Mouse (Mus musculus): ENCODE measurements around the gene Cubn. TPM values are rescaled to one million over a fixed set of nuclear protein-coding genes. Genes with fewer than 3 reads are reported as not detected.

Gene Cubn
- total and polyA plus RNA-seq, 3 experiments, result 0.03 to 0.09 (median 0.04) TPM

GRCm38 (mm10) chr2:13527531-13527930, 35.9 kb upstream of the Cubn start:
- in situ Hi-C loops (cut with MboI; ENCODE audit: low pct_ligation_motif_present, low pct_unique_long_range_greater_than_20kb, low sequenced_read_pairs) (no loop called here), dilution Hi-C loops (cut with MboI; ENCODE audit: extremely low pct_ligation_motif_present, extremely low pct_unique_long_range_greater_than_20kb, low sequenced_read_pairs) (no loop called here)
- TF ChIP-seq CHD2 (IDR thresholded peaks at IDR 0.05; ENCODE audit: low read length) (no peak), TCF12 (IDR thresholded peaks at IDR 0.05; ENCODE audit: low read depth, low read length) (no peak), MAZ (IDR thresholded peaks at IDR 0.05; ENCODE audit: low read depth, low read length) (no peak), USF2 (conservative IDR thresholded peaks at IDR 0.05; ENCODE audit: low read depth, low read length) (no peak), E2F4 (IDR thresholded peaks at IDR 0.05; ENCODE audit: insufficient replicate concordance, low read depth, low read length) (no peak), SMC3 (IDR thresholded peaks at IDR 0.05; ENCODE audit: low read depth, low read length) (no peak), HCFC1 (IDR thresholded peaks at IDR 0.05; ENCODE audit: low read depth, low read length) (no peak), ELF1 (IDR thresholded peaks at IDR 0.05; ENCODE audit: low read depth, low read length) (no peak), CHD1 (IDR thresholded peaks at IDR 0.05; ENCODE audit: low read depth, low read length) (no peak), BHLHE40 (IDR thresholded peaks at IDR 0.05; ENCODE audit: low read depth, low read length) (no peak)
- Histone ChIP-seq H3K4me3 (replicated peaks in 1 of 3; ENCODE audit: low read depth in 2 of 3, low read length in 2 of 3, poor library complexity in 1 of 3) (no peak overlapping the region), H3K27ac (ENCODE audit: insufficient read depth, low read depth) (no peak overlapping the region), H3K4me2 (ENCODE audit: insufficient read depth, low read depth, poor library complexity, severe bottlenecking) (no peak overlapping the region), H3K4me1 (ENCODE audit: control insufficient read depth in 1 of 2, insufficient read depth in 2 of 2) (no peaks in the 10 kb centered on the region), H3K27me3 (replicated peaks) (no peaks in the 10 kb centered on the region), H3K9me3 (replicated peaks; ENCODE audit: low read length) (no peaks in the 10 kb centered on the region), H3K9ac (ENCODE audit: insufficient read depth, low read depth) (no peak overlapping the region), H3K36me3 (replicated peaks in 1 of 2; ENCODE audit: control insufficient read depth in 1 of 2, insufficient read depth in 1 of 2, low read length in 1 of 2) (no peaks in the 10 kb centered on the region), H3K79me2 (replicated peaks; ENCODE audit: control insufficient read depth, extremely low read depth, insufficient read depth, poor library complexity, severe bottlenecking) (no peaks in the 10 kb centered on the region)
- DNase-seq (ENCODE audit: extremely low read depth), result no peak

GRCm38 (mm10) chr2:13527125-13527524, 35.5 kb upstream of the Cubn start:
- no peak for DNase-seq (ENCODE audit: extremely low read depth)
- Histone ChIP-seq H3K27ac (ENCODE audit: insufficient read depth, low read depth) (no peak overlapping the region), H3K9me3 (replicated peaks; ENCODE audit: low read length) (no peaks in the 10 kb centered on the region), H3K4me3 (replicated peaks in 1 of 3; ENCODE audit: low read depth in 2 of 3, low read length in 2 of 3, poor library complexity in 1 of 3) (no peak overlapping the region), H3K4me2 (ENCODE audit: insufficient read depth, low read depth, poor library complexity, severe bottlenecking) (no peak overlapping the region), H3K9ac (ENCODE audit: insufficient read depth, low read depth) (no peak overlapping the region), H3K4me1 (ENCODE audit: control insufficient read depth in 1 of 2, insufficient read depth in 2 of 2) (no peaks in the 10 kb centered on the region), H3K79me2 (replicated peaks; ENCODE audit: control insufficient read depth, extremely low read depth, insufficient read depth, poor library complexity, severe bottlenecking) (no peaks in the 10 kb centered on the region), H3K27me3 (replicated peaks) (no peaks in the 10 kb centered on the region), H3K36me3 (replicated peaks in 1 of 2; ENCODE audit: control insufficient read depth in 1 of 2, insufficient read depth in 1 of 2, low read length in 1 of 2) (no peaks in the 10 kb centered on the region)
- in situ Hi-C loops (cut with MboI; ENCODE audit: low pct_ligation_motif_present, low pct_unique_long_range_greater_than_20kb, low sequenced_read_pairs), result no loop called here
- dilution Hi-C loops (cut with MboI; ENCODE audit: extremely low pct_ligation_motif_present, extremely low pct_unique_long_range_greater_than_20kb, low sequenced_read_pairs), result no loop called here
- no peak for TF ChIP-seq POLR2AphosphoS2 (IDR thresholded peaks at IDR 0.05; ENCODE audit: low read depth, low read length)

- Histone ChIP-seq H3K36me3 (replicated peaks in 1 of 2; ENCODE audit: control insufficient read depth in 1 of 2, insufficient read depth in 1 of 2, low read length in 1 of 2) (no peaks in the 10 kb centered on the region), H3K9me3 (replicated peaks; ENCODE audit: low read length) (no peaks in the 10 kb centered on the region), H3K27me3 (replicated peaks) (no peaks in the 10 kb centered on the region), H3K79me2 (replicated peaks; ENCODE audit: control insufficient read depth, extremely low read depth, insufficient read depth, poor library complexity, severe bottlenecking) (no peaks in the 10 kb centered on the region), H3K4me1 (ENCODE audit: control insufficient read depth in 1 of 2, insufficient read depth in 2 of 2) (no peaks in the 10 kb centered on the region), H3K4me2 (ENCODE audit: insufficient read depth, low read depth, poor library complexity, severe bottlenecking) (no peak overlapping the region), H3K4me3 (replicated peaks in 1 of 3; ENCODE audit: low read depth in 2 of 3, low read length in 2 of 3, poor library complexity in 1 of 3) (no peak overlapping the region), H3K9ac (ENCODE audit: insufficient read depth, low read depth) (no peak overlapping the region), H3K27ac (ENCODE audit: insufficient read depth, low read depth) (no peak overlapping the region)
- no peak for DNase-seq (ENCODE audit: extremely low read depth)
- in situ Hi-C loops (cut with MboI; ENCODE audit: low pct_ligation_motif_present, low pct_unique_long_range_greater_than_20kb, low sequenced_read_pairs) (no loop called here), dilution Hi-C loops (cut with MboI; ENCODE audit: extremely low pct_ligation_motif_present, extremely low pct_unique_long_range_greater_than_20kb, low sequenced_read_pairs) (no loop called here)
- TF ChIP-seq POLR2A (IDR thresholded peaks at IDR 0.05; ENCODE audit: low read depth, low read length) (no peak), RCOR1 (conservative IDR thresholded peaks at IDR 0.05; ENCODE audit: low read depth, low read length) (no peak), ZMIZ1 (IDR thresholded peaks at IDR 0.05; ENCODE audit: low read depth, low read length) (no peak), TCF12 (IDR thresholded peaks at IDR 0.05; ENCODE audit: low read depth, low read length) (no peak), JUND (conservative IDR thresholded peaks at IDR 0.05; ENCODE audit: low read depth, low read length) (no peak), USF2 (conservative IDR thresholded peaks at IDR 0.05; ENCODE audit: low read depth, low read length) (no peak), GABPA (IDR thresholded peaks at IDR 0.05; ENCODE audit: insufficient replicate concordance, low read depth, low read length) (no peak), NELFE (IDR thresholded peaks at IDR 0.05; ENCODE audit: low read depth, low read length) (no peak), CTCF (conservative IDR thresholded peaks at IDR 0.05 in 1 of 2, IDR thresholded peaks at IDR 0.05 in 1 of 2; ENCODE audit: low read depth in 2 of 2, low read length in 2 of 2) (no peak), UBTF (IDR thresholded peaks at IDR 0.05; ENCODE audit: low read depth, low read length) (no peak), E2F4 (IDR thresholded peaks at IDR 0.05; ENCODE audit: insufficient replicate concordance, low read depth, low read length) (no peak), MAZ (IDR thresholded peaks at IDR 0.05; ENCODE audit: low read depth, low read length) (no peak), SMC3 (IDR thresholded peaks at IDR 0.05; ENCODE audit: low read depth, low read length) (no peak), KAT2A (IDR thresholded peaks at IDR 0.05; ENCODE audit: insufficient replicate concordance, low read length) (no peak)
Observed at GRCm38 (mm10) chr2:13526205-13526604, 34.6 kb upstream of the Cubn start.
